Mouse (Mus musculus): ENCODE data around the gene 1700037C18Rik. TPM values are rescaled to one million over a fixed set of nuclear protein-coding genes. Genes with fewer than 3 reads are reported as not detected.
"Not testable (repeated sequence)": the region's sequence is repeated elsewhere in the genome, so short reads cannot be mapped to it uniquely, and the experiment has no call there.

Gene 1700037C18Rik
- polyA plus RNA-seq, 1 experiment from 2014 or later: 12.6 TPM

DNA sequence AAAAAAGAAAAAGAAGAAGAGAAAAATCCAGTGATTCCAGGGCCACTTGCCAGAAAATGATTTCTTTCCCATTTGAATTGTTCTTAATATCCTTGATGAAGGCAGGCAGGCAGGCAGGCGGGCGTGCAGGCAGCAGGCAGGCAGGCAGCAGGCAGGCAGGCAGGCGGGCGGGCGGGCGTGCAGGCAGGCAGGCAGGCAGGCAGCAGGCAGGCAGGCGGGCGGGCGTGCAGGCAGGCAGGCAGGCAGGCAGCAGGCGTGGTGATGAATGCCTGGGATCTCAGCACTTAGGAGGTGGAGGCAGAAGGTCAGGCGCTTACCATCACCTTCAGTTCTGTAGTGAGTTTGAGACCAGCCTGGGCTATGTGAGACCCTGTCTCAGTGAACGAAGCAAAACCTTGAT is 55.9 kb downstream of the 1700037C18Rik start:
- Histone ChIP-seq H3K4me1 (ENCODE audit: control insufficient read depth, insufficient read depth, low read length) (peaks cover 5% of the 10 kb centered on the region; the same call in 1 of the 2 replicates), H3K36me3 (ENCODE audit: control insufficient read depth, insufficient read depth, low read length) (no peaks in the 10 kb centered on the region), H3K9me3 (ENCODE audit: control insufficient read depth, low read length) (no peaks in the 10 kb centered on the region), H3K9ac (replicated peaks; ENCODE audit: low read depth, low read length) (no peak overlapping the region), H3K27me3 (ENCODE audit: control insufficient read depth, insufficient read depth, low read length) (no peaks in the 10 kb centered on the region), H3K4me3 (ENCODE audit: low read depth, low read length) (no peak overlapping the region), H3K27ac (ENCODE audit: low read depth, low read length) (no peak overlapping the region), H3K4me2 (ENCODE audit: low read depth, low read length) (no peak overlapping the region)
- 38% methylated on average over 12 of the region's 12 CpGs for WGBS
- no peak for ATAC-seq (ENCODE audit: low read depth)

DNA sequence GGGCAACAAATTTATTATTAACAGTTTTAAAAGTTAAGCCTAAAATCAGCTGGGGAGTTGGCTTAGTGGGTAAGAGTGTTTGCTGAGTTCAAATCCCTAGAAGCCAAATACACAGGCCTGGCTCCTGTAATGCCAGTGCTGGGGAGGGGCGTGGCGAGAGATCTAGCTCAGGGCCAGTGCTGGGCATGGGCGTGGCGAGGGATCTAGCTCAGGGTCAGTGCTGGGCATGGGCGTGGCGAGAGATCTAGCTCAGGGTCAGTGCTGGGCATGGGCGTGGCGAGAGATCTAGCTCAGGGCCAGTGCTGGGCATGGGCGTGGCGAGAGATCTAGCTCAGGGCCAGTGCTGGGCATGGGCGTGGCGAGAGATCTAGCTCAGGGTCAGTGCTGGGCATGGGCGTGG is 57.2 kb downstream of the 1700037C18Rik start:
- H3K36me3 ChIP-seq (ENCODE audit: control insufficient read depth, insufficient read depth, low read length); H3K4me2 ChIP-seq (ENCODE audit: low read depth, low read length); H3K4me1 ChIP-seq (ENCODE audit: control insufficient read depth, insufficient read depth, low read length); H3K9me3 ChIP-seq (ENCODE audit: control insufficient read depth, low read length); H3K4me3 ChIP-seq (ENCODE audit: low read depth, low read length); H3K9ac ChIP-seq (replicated peaks; ENCODE audit: low read depth, low read length); H3K27ac ChIP-seq (ENCODE audit: low read depth, low read length); H3K27me3 ChIP-seq (ENCODE audit: control insufficient read depth, insufficient read depth, low read length); ATAC-seq (ENCODE audit: low read depth): not testable (repeated sequence)
- 88% methylated on average over 13 of the region's 13 CpGs for WGBS

DNA sequence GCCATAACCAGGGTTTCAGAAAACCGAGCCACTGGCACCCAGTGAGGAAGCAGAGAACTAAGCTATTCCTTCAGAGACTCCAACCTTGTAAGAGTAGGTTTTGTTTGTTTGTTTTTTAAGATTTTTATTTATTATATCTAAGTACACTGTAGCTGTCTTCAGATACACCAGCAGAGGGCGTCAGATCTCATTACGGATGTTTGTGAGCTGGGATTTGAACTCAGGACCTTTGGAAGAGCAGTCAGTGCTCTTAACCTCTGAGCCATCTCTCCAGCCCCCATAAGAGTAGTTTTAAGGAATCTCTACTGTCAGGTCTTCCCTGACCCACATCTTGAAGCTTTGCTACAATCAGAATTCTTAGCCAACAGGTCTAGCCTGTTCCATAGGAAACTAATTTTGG is 60.1 kb downstream of the 1700037C18Rik start:
- ATAC-seq (ENCODE audit: low read depth): no peak
- Histone ChIP-seq H3K27ac (ENCODE audit: low read depth, low read length) (no peak overlapping the region), H3K27me3 (ENCODE audit: control insufficient read depth, insufficient read depth, low read length) (no peaks in the 10 kb centered on the region), H3K4me2 (ENCODE audit: low read depth, low read length) (no peak overlapping the region), H3K9me3 (ENCODE audit: control insufficient read depth, low read length) (no peaks in the 10 kb centered on the region), H3K36me3 (ENCODE audit: control insufficient read depth, insufficient read depth, low read length) (no peaks in the 10 kb centered on the region), H3K4me1 (ENCODE audit: control insufficient read depth, insufficient read depth, low read length) (peaks cover 7% of the 10 kb centered on the region; the same call in 1 of the 2 replicates), H3K9ac (replicated peaks; ENCODE audit: low read depth, low read length) (no peak overlapping the region), H3K4me3 (ENCODE audit: low read depth, low read length) (no peak overlapping the region)
- 78% methylated on average over 3 of the region's 3 CpGs for WGBS

DNA sequence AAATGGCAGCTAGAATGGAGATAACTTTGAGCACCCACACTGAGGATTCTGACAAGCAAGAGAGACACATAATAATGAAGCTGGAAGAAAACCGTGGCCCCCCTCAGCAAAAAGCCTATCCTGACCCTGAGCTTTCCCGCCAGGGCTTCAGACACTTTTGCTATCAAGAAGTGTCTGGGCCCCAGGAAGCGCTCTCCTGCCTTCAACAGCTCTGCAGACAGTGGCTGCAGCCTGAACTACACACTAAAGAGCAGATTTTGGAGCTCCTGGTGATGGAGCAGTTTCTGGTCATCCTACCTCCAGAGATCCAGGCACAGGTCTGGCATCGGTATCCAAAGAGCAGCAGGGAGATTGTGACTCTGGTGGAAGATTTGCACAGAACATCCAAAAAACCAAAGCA is 60.6 kb downstream of the 1700037C18Rik start:
- Histone ChIP-seq H3K9me3 (ENCODE audit: control insufficient read depth, low read length) (no peaks in the 10 kb centered on the region), H3K4me2 (ENCODE audit: low read depth, low read length) (peak overlapping the region; percentile 49), H3K9ac (replicated peaks; ENCODE audit: low read depth, low read length) (no peak overlapping the region; the same call in 1 of the 2 replicates), H3K4me1 (ENCODE audit: control insufficient read depth, insufficient read depth, low read length) (peaks cover 7% of the 10 kb centered on the region; the same call in 1 of the 2 replicates), H3K4me3 (ENCODE audit: low read depth, low read length) (peak overlapping the region; percentile 61), H3K27me3 (ENCODE audit: control insufficient read depth, insufficient read depth, low read length) (no peaks in the 10 kb centered on the region), H3K36me3 (ENCODE audit: control insufficient read depth, insufficient read depth, low read length) (no peaks in the 10 kb centered on the region), H3K27ac (ENCODE audit: low read depth, low read length) (no peak overlapping the region)
- WGBS: 66% methylated on average over 4 of the region's 4 CpGs
- no peak for ATAC-seq (ENCODE audit: low read depth)

DNA sequence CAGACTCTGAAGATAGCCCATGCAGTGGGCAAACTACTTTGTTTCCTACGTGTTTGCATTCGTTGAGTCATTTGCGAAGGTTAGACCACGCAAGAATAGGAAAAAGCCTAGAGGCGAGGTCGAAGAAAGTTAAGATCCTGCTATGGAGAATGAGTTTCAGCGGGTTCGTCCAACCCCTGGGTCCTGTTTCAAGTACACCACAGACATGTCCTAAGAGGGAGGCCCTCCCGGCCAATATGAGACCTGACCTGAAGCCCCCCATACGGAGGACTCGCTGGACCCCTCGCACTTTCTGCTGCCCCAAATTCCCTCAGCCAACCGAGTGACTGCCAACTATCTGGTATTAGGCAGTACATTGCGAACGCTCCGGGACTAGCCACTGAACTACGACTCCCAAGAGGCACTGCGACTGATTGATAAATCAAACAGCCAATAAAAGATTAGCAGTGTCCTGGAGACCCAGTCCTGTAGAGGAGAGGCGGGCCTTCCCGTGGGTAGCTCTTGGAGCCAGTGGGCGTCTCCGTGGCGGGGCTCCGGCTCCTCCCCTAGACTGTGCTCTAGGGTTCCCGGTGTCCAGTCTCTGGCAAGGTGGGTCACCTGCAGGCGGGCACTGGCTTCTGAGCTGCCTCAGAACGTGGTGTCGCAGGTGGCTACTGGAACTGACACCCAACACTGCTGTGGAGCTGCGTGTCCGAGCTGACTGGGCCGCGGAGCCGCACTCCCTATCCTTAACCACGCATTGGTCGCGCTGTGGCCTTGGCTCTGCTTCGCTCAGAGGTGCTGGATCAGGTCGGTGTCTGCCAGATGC is 61.6 kb downstream of the 1700037C18Rik start, which contains the start of gene Zfp174:
TSS of gene Zfp174 (plus strand) at position 558 of the 808 bp plus-strand sequence.
- ATAC-seq (ENCODE audit: low read depth): peak; percentile 99
- 3% methylated on average over 38 of the region's 38 CpGs for whole genome bisulfite sequencing
- Histone ChIP-seq H3K36me3 (ENCODE audit: control insufficient read depth, insufficient read depth, low read length) (no peaks in the 10 kb centered on the region), H3K27ac (ENCODE audit: low read depth, low read length) (no peak within 1 kb of the TSS), H3K4me3 (ENCODE audit: low read depth, low read length) (peak within 1 kb of the TSS; percentile 61), H3K27me3 (ENCODE audit: control insufficient read depth, insufficient read depth, low read length) (no peaks in the 10 kb centered on the region), H3K4me2 (ENCODE audit: low read depth, low read length) (peak within 1 kb of the TSS; percentile 49), H3K9me3 (ENCODE audit: control insufficient read depth, low read length) (no peaks in the 10 kb centered on the region), H3K9ac (replicated peaks; ENCODE audit: low read depth, low read length) (peak within 1 kb of the TSS; percentile 59), H3K4me1 (ENCODE audit: control insufficient read depth, insufficient read depth, low read length) (peaks cover 7% of the 10 kb centered on the region; the same call in 1 of the 2 replicates)

Small RNA genes within 50 kb of the gene (microRNA-seq; reads per million reads assigned to microRNA genes)
- not detected for gene Gm23493

Other genes with a start within 250 kb of the 1700037C18Rik start
- gene Mefv, start 190.6 kb downstream of the 1700037C18Rik start, polyA plus RNA-seq (2014; fragmentation: Nextera tagmentation; extraction: Ambion mirVana): not detected in 2 replicates
- gene Zfp263, start 164.6 kb downstream of the 1700037C18Rik start, polyA plus RNA-seq (2014; fragmentation: Nextera tagmentation; extraction: Ambion mirVana): 30.1 and 39.2 TPM in 2 replicates
- not detected in 2 replicates for gene Olfr15, start 77.8 kb downstream of the 1700037C18Rik start, polyA plus RNA-seq (2014; fragmentation: Nextera tagmentation; extraction: Ambion mirVana)
- gene Zfp174, start 61.4 kb downstream of the 1700037C18Rik start, polyA plus RNA-seq (2014; fragmentation: Nextera tagmentation; extraction: Ambion mirVana): 3.0 TPM in 2 replicates
- 100 and 109 TPM in 2 replicates for gene Naa60, start 36.3 kb downstream of the 1700037C18Rik start, polyA plus RNA-seq (2014; fragmentation: Nextera tagmentation; extraction: Ambion mirVana)
- 21.6 and 21.8 TPM in 2 replicates for gene Zfp597, start 24.1 kb downstream of the 1700037C18Rik start, polyA plus RNA-seq (2014; fragmentation: Nextera tagmentation; extraction: Ambion mirVana)
- 3.3 and 4.0 TPM in 2 replicates for gene Gm20695, start 24.0 kb downstream of the 1700037C18Rik start, polyA plus RNA-seq (2014; fragmentation: Nextera tagmentation; extraction: Ambion mirVana)
- gene Cluap1, start 112 bp upstream of the 1700037C18Rik start, polyA plus RNA-seq (2014; fragmentation: Nextera tagmentation; extraction: Ambion mirVana): 40.5 and 46.6 TPM in 2 replicates
- 1.0 and 1.5 TPM in 2 replicates for gene Nlrc3, start 67.9 kb upstream of the 1700037C18Rik start, polyA plus RNA-seq (2014; fragmentation: Nextera tagmentation; extraction: Ambion mirVana)
- gene Slx4, start 95.1 kb upstream of the 1700037C18Rik start, polyA plus RNA-seq (2014; fragmentation: Nextera tagmentation; extraction: Ambion mirVana): 38.0 and 38.8 TPM in 2 replicates
- 7.4 and 8.6 TPM in 2 replicates for gene Dnase1, start 128.3 kb upstream of the 1700037C18Rik start, polyA plus RNA-seq (2014; fragmentation: Nextera tagmentation; extraction: Ambion mirVana)
- gene Trap1, start 169.1 kb upstream of the 1700037C18Rik start, polyA plus RNA-seq (2014; fragmentation: Nextera tagmentation; extraction: Ambion mirVana): 54.3 TPM in 2 replicates